Comparison of ENCODE assay signal across 8 mouse cellular contexts in the genomic region with DNA sequence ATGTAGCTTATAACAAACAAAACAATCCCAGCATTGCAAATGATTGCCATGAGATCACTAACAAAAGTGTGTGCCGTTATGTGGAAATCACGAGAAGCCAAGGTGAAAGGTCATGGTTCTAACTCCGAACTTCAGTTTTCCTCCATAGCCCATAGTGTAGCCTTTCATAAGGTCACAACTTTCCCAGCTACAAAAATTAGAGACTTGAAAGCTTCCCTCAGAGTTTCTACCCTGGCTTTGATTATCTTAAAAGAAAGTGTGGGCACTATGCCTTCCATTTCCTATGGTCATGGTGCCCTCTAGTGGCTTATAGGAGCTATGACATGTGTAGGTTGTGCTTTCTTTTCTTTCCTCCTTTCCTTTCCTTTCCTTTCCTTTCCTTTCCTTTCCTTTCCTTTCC.
A peak's percentile ranks its signal among the peaks of the same experiment; 100 is the strongest.
DNase-seq lines count a peak whose midpoint lies in the region; ATAC-seq and TF ChIP-seq lines count a peak whose summit lies in the region.

No protein-coding gene starts in this region.

- H3K4me3 ChIP-seq in lung, adult 2 months (replicated peaks; ENCODE audit: extremely low read depth, low read depth, low read length): no peak overlapping the region
- H3K4me3 ChIP-seq in forebrain, postnatal 0 days (ENCODE audit: low read depth, low read length): no peak overlapping the region

- no peaks in the 10 kb centered on the region for H3K36me3 ChIP-seq in forebrain, postnatal 0 days (ENCODE audit: insufficient read depth)

- TF ChIP-seq POLR2A in lung, adult 2 months (IDR thresholded peaks at IDR 0.05; ENCODE audit: borderline replicate concordance, extremely low read depth, low read depth, low read length): no peak

- DNase-seq in lung, adult 2 months: no peak
- no peak for DNase-seq in lung, postnatal 4 days
- DNase-seq in adipocyte (ENCODE audit: low spot score): peak; percentile 62
- DNase-seq in forebrain, postnatal 0 days: peak; percentile 78
- DNase-seq in adrenal gland, postnatal 10 days: no peak
- DNase-seq in kidney, postnatal 14 days: no peak

- no peak overlapping the region for H3K9ac ChIP-seq in forebrain, postnatal 0 days

- H3K9me3 ChIP-seq in forebrain, postnatal 0 days (ENCODE audit: low read length): peaks cover 3% of the 10 kb centered on the region

- 0 out of 2 replicates have a peak, but pooled peaks cover 2% of the 10 kb centered on the region for H3K4me1 ChIP-seq in lung, adult 2 months (ENCODE audit: control insufficient read depth, insufficient read depth, low read length)
- H3K4me1 ChIP-seq in forebrain, postnatal 0 days (ENCODE audit: insufficient read depth): no peaks in the 10 kb centered on the region

- WGBS in lung, adult 2 months: 54% methylated on average over 3 of the region's 3 CpGs
- 10% methylated on average over 3 of the region's 3 CpGs for WGBS in forebrain, postnatal 0 days

- peak; percentile 48; the same call in 1 of the 2 replicates for TF ChIP-seq CTCF in lung, adult 2 months (IDR thresholded peaks at IDR 0.05; ENCODE audit: insufficient read depth, low read length)
- TF ChIP-seq CTCF in forebrain, postnatal 0 days (IDR thresholded peaks at IDR 0.05; ENCODE audit: low read depth): peak; percentile 94

- no peak overlapping the region for H3K27ac ChIP-seq in forebrain, postnatal 0 days (ENCODE audit: low read depth, low read length)

- peak; percentile 54 for ATAC-seq in forebrain, postnatal 0 days
- peak; percentile 47; the same call in 1 of the 2 replicates for ATAC-seq in neutrophil, adult 5-6 weeks (ENCODE audit: extremely low read depth, insufficient number of reproducible peaks, low FRiP score, poor library complexity, severe bottlenecking)
- ATAC-seq in erythroid progenitor cell, adult 5-6 weeks (replicated peaks; ENCODE audit: low FRiP score, poor library complexity, severe bottlenecking): no peak

- H3K27me3 ChIP-seq in forebrain, postnatal 0 days (ENCODE audit: insufficient read depth, low read length): no peaks in the 10 kb centered on the region

- no peak overlapping the region for H3K4me2 ChIP-seq in forebrain, postnatal 0 days (ENCODE audit: low read depth)

Comparison
In these comparisons a context has a peak if more than half of its experiments do, and no peak if none do; other contexts are left out.
1. DNase-seq: peak in adipocyte (single experiment) and forebrain, postnatal 0 days (single experiment); none in lung, adult 2 months (single experiment), lung, postnatal 4 days (0 of 2), adrenal gland, postnatal 10 days (single experiment) and kidney, postnatal 14 days (single experiment).